Mouse (Mus musculus): ENCODE data around the gene Pltp. TPM values are rescaled to one million over a fixed set of nuclear protein-coding genes. Genes with fewer than 3 reads are reported as not detected.
"Not testable (repeated sequence)": the region's sequence is repeated elsewhere in the genome, so short reads cannot be mapped to it uniquely, and the experiment has no call there.

The Pltp gene
- total RNA-seq, 4 experiments from 2014 or later, result 32.8 to 40.4 (median 35.7) TPM

DNA sequence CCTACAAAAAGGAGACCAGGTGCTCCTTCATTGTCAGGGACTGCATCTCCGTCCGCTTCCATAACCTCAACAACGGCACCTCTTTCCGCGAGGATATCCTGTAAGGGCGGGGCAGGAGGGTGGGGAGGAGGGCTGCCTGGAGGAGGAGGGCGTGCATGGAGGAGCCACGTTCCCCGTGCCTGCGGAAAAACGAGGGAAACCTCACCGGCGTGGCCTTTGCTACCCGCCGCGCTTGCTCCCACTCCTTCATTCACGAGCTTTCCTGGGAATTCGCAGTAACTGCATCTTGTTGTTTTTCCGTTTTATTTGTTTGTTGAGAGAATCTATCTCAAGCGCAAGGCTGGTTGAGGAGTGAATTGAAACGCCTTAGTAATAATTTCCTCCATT, 52.2 kb downstream of the Pltp start:
- no peak for DNase-seq (ENCODE audit: low spot score)

DNA sequence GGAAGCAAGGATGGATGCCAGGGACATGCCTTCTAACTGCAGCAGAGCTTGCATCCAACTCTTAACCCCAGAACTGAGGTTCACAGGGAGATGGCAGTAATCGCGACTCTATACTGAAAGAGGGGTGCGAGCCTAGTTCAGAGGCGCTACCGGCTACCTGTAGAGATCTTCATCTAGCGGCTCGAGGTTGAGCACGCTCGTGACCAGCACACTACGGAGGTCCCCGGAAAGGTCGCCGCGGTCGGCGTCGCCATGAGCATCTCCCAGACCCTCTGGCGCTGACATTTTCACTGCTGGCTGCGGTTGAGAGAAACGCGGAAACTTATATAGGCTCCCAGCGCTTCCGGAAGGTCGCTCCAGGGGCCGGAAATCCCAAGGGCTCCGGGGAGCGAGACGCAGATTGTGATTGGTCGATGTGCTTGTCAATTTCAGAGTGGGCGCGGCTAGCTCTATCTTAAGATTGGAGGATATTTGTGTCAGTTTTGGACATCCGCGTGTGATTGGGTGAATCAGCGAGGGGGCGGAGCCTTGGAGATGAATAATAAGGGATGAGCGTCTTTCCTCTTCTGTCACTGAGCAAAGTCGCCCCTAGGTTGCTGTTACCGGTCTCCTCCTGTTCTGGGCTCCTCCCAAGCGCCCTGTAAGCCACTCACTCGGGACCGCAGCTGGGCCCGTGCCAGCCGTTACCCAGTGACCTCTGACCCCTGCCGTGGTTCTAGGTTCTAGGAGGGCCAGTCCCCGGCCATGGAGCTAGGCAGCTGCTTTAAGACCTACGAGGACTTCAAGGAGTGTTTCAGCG, 52.8 kb downstream of the Pltp start, which contains the start of the genes Acot8 and Zswim3:
Gene Acot8 (minus strand): TSS at position 350 of the 799 bp plus-strand sequence.
Gene Zswim3 (plus strand): TSS at position 566 of the 799 bp plus-strand sequence.
- peak; percentile 100 for DNase-seq (ENCODE audit: low spot score)

DNA sequence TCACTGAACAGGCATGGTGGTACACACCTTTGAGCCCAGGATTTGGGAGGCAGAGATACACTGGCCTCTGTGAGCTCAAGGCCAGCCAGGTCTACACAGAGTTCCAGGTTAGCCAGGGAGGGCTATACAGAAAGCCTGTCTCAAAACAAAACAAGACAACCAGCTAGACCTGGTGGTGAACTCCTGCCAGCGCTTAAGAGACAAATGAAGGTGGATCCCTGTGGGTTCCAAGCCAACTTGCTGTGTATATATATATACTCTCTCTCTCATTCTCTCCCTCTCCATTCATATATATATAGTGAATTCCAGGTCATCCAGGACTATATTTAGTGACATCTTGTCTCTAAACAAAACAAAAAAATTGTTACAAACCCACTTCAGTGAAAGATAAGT, 53.6 kb downstream of the Pltp start:
- no peak for DNase-seq (ENCODE audit: low spot score)

DNA sequence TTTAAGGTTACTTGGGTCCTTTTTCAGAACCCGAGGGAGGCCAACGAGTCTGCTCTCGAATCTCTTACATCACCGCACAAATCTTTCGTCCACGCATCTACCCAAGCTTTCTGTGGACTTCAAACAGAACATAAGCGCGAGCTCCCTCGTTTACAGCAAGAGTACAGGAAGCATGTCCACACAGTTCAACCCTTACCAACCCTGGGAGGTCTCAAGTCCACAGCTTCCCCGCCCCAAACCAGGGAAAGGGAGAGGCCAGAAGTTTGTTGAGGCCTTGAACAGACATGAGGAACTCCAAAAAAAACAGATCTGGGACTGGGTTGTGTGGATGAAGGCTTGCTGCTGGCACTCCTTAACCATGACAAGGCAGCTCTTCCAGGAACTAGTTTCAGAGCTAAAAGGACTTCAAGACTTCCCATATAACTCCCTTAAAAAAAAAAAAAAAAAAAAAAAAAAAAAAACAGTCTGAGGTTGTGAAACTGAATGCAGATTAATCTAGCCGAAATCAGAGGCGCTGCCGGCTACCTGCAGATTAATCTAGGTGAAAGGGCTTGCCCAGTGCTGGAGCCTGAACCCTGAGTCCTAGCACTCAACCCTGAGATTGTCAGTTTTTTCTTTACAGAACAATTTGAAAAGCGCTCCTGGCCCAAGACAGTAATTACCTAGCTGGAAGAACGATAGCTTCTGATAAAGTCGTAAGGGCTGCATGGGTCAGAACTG, 54.1 kb downstream of the Pltp start:
- no peak for DNase-seq (ENCODE audit: low spot score)

DNA sequence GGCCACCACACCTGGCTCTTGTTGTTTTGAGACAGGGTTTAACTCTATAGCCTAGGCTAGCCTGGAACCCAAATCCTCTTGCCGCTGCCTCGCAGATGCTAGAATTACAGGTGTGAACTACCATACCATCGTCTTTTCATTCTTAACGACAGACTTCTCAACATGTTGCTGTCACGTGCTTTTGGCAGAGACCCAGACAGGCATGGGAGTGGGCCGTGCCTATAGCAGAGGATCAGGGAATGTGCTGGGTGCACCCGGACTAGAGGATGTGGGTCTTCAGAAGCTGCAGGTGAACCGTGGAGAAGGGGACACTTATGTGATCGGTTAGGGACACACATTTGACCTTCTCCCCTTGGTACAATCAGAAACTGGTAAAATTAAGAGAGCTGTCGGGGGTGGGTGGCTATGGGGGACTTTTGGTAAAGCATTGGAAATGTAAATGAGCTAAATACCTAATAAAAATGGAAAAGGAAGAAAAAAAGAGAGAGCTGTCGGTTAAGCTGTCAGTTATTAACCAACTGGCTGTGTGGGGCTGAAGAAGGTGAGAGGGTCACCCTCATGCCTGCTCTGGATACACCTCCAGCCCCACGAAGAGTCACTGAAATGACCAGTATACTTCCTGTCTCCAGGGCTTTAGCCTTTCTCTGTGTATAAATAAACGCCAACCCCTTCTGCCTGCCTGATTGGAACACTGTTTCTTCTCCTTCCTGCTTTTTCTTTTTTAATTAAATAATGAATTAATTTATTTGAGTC, 57.1 kb downstream of the Pltp start:
- DNase-seq (ENCODE audit: low spot score), result no peak

DNA sequence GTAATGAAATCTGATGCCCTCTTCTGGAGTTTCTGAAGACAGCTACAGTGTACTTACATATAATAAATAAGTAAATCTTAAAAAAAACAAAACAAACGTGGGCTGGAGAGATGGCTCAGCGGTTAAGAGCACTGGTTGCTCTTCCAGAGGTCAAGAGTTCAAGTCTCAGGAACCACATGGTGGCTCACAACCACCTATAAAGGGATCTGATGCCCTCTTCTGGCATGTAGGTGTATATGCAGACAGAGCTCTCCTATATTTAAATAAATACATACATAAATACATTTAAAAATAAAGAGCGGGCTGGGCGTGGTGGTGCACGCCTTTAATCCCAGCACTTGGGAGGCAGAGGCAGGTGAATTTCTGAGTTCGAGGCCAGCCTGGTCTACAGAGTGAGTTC, 59.0 kb downstream of the Pltp start:
- not testable (repeated sequence) for DNase-seq (ENCODE audit: low spot score)

DNA sequence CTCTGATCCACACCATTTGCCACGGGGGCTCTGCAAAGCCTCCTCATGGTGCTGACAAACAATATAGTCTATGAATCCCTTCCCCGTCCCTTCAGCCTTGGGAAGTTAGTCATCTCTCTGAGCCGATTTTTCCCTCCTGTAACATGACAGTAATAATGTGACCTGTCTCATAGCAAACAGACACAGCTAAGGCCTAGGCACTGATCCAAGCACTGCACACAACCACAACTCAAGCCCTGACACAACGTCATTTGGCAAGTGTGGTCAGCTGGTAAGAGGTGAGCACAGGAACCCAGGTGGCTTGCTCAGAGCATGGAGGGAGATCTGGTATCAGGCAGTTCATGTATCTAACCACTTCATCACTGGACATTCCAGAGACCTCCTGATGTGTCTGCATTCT, 61.6 kb downstream of the Pltp start:
- no peak for DNase-seq (ENCODE audit: low spot score)

DNA sequence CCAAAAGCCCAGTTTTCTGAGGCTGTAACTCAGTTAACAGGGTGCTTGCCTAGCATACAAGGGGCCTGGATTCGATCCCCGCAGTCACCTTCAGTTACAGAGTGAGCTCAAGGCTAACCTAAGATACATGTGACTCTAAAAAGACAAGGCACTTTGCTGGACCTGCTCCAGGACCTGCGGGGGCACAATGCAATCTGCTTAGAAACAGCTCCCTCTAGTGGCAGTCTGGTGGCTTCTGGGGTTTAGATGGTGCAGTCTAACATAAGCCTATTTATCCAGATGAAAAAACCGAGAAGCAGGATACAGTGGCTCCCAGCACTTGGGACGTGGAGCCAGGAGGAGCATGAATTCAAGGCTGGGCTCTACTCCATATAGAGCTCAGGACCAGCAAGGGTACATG, 63.2 kb downstream of the Pltp start:
- peak; percentile 82 for DNase-seq (ENCODE audit: low spot score)

DNA sequence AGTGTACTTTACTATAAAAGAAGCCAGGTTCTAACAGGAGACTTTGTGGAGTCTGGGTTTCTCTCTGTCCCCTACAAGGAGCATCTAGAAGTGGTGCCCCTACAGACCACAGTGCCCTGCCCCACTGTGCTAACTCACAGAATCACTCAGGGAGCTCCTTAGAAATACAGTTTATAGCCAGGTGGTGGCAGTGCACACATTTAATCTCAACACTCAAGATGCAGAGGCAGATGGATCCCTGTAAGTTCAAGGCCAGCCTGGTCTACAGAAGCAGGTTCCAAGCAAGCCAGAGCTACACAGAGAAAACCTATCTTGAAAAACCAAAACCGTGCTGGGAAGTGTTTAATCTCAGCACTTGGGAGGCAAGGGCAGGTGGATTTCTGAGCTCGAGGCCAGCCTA, 63.7 kb downstream of the Pltp start:
- DNase-seq (ENCODE audit: low spot score), result no peak

DNA sequence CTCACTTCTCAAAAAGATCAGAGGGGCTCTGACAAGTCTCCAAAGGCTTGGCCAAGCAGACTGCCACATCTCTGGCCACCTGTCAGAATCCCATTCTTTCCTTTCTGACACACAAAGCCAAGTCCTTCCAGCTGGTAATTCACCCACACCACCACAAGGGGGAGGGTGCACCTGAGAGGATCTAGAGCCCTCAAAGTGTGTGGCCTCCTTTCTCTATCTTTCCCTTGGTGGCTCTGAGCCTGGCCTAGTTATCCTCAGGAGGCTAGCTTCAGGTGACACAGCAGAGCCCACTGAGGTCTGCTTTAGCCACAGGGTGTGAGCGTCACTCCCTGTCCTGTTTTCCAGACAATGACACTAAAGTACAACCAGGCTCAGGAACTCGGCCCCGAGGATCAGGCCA, 64.3 kb downstream of the Pltp start:
- peak; percentile 45 for DNase-seq (ENCODE audit: low spot score)

DNA sequence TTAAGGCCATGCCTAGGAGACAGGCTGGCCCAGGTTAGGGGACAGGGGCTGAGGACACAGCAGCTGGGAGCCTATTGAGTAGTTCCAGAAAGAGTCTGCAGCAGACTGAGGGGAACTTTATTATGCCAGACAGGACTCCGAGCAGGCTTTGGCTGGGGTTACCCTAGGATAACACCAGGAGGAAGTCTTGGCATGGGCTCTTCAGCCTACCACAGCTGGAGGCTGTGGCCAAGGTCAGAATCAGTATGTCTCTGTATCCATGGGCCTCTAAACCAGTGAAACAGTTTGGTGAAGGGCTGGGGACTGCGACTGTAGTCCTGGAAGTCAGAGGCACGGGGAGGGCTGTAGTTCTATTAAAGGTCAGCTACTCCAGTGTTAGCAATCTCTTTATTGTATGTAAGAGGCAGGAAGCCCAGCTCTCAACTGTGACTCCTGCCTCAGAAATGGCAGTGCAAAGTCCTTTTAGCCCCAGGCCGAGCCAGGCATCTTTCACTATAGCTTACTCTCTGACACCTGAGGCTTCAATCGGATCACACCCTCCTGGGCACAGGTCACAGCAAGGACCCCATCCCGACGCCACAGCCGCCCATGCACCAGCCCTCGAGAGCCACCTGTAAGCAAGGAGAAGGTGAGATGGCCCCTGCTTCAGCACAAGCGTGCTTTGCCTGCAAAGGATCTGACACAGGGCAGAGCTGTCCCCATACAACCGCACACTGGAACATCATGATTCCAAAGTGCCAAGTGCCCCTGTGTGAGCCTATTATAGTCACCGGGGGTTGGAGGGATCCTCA, 64.9 kb downstream of the Pltp start:
- DNase-seq (ENCODE audit: low spot score), result no peak

DNA sequence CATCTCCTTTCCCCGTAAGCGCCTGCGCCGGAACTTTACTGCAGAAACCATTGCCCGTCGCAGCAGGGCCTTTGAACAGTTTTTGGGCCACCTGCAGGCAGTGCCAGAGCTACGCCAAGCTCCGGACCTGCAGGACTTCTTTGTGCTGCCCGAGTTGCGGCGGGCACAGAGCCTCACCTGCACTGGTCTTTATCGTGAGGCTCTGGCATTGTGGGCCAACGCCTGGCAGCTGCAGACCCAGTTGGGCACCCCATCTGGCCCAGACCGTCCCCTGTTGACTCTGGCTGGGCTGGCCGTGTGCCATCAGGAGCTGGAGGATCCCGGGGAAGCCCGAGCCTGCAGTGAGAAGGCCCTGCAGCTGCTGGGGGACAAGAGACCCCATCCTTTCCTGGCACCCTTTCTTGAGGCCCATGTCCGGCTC, 65.7 kb downstream of the Pltp start:
- DNase-seq (ENCODE audit: low spot score), result no peak

DNA sequence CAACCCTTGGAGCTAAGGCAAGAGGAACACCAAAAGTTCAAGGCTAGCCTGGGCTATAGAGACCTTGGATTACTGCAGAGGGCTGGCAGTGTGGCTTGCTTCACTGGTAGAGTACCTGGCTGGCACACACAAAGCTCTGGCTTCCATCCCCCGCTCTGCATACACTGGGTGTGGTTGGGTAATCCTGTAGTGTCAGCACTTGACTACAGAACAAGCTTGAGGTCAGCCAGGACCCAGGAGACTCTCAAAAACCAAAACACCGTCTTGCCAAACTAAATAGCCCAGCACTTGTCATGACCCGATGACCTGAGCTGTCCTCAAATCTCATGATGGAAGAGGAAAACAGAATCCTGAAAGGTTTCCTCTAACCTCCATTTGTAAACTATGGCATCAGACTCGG, 67.1 kb downstream of the Pltp start:
- no peak for DNase-seq (ENCODE audit: low spot score)

Other genes starting within 250 kb of the Pltp start
- gene Wfdc6b, start 244.2 kb downstream of the Pltp start, total RNA-seq (2022), result not detected
- gene Wfdc8, start 244.1 kb downstream of the Pltp start, total RNA-seq (2022), result not detected
- not detected for gene Wfdc16, start 218.9 kb downstream of the Pltp start, total RNA-seq (2022)
- not detected for gene Wfdc10, start 201.7 kb downstream of the Pltp start, total RNA-seq (2022)
- not detected for gene Wfdc9, start 201.1 kb downstream of the Pltp start, total RNA-seq (2022)
- not detected for gene Wfdc11, start 183.6 kb downstream of the Pltp start, total RNA-seq (2022)
- under 1 TPM in 1 of 4 experiments, not detected in 3; 0.24 TPM for gene Wfdc13, start 172.6 kb downstream of the Pltp start, total RNA-seq (2022)
- not detected for gene Spint4, start 159.2 kb downstream of the Pltp start, total RNA-seq (2022)
- gene Spint5, start 142.4 kb downstream of the Pltp start, total RNA-seq (2022), result not detected
- gene Wfdc3, start 111.8 kb downstream of the Pltp start, total RNA-seq (2022), result under 1 TPM in 2 of 4 experiments, not detected in 2; 0.30 to 0.83 TPM
- 10 to 100 TPM; 20.4 to 28.2 (median 26.9) TPM for gene Dnttip1, start 111.7 kb downstream of the Pltp start, total RNA-seq (2022)
- gene Ube2c, start 87.8 kb downstream of the Pltp start, total RNA-seq (2022), result 1 to 10 TPM in 2 of 4 experiments, under 1 TPM in 2; 0.47 to 2.7 (median 1.4) TPM
- gene Tnnc2, start 77.7 kb downstream of the Pltp start, total RNA-seq (2022), result 1 to 10 TPM; 2.9 to 7.2 (median 3.1) TPM
- 10 to 100 TPM; 23.1 to 24.9 (median 23.5) TPM for gene Snx21, start 71.9 kb downstream of the Pltp start, total RNA-seq (2022)
- 10 to 100 TPM; 12.3 to 13.3 (median 12.6) TPM for gene Acot8, start 52.8 kb downstream of the Pltp start, total RNA-seq (2022)
- 1 to 10 TPM; 2.2 to 2.7 (median 2.5) TPM for gene Zswim3, start 52.6 kb downstream of the Pltp start, total RNA-seq (2022)
- 1 to 10 TPM; 4.6 to 6.1 (median 5.1) TPM for gene Zswim1, start 35.0 kb downstream of the Pltp start, total RNA-seq (2022)
- gene Spata25, start 29.2 kb downstream of the Pltp start, total RNA-seq (2022), result 1 to 10 TPM in 1 of 4 experiments, under 1 TPM in 2, not detected in 1; 0.66 to 1.2 (median 0.80) TPM
- 100 to 1,000 TPM in 3 of 4 experiments, 10 to 100 TPM in 1; 94.7 to 106 (median 103) TPM for gene Ctsa, start 24.8 kb downstream of the Pltp start, total RNA-seq (2022)
- gene Neurl2, start 24.3 kb downstream of the Pltp start, total RNA-seq (2022), result 10 to 100 TPM; 53.8 to 59.3 (median 58.1) TPM
- gene Pcif1, start 21.6 kb upstream of the Pltp start, total RNA-seq (2022), result 10 to 100 TPM; 23.3 to 34.7 (median 33.0) TPM
- gene Zfp335, start 54.0 kb upstream of the Pltp start, total RNA-seq (2022), result 1 to 10 TPM; 7.6 to 8.5 (median 8.2) TPM
- 1 to 10 TPM in 2 of 4 experiments, under 1 TPM in 2; 0.84 to 1.2 (median 0.98) TPM for gene Mmp9, start 83.1 kb upstream of the Pltp start, total RNA-seq (2022)
- gene Slc12a5, start 103.1 kb upstream of the Pltp start, total RNA-seq (2022), result 1 to 10 TPM; 1.2 to 4.2 (median 2.8) TPM
- 10 to 100 TPM; 15.2 to 18.9 (median 18.6) TPM for gene Ncoa5, start 177.2 kb upstream of the Pltp start, total RNA-seq (2022)
- gene Cd40, start 197.9 kb upstream of the Pltp start, total RNA-seq (2022), result 1 to 10 TPM; 1.6 to 2.4 (median 1.9) TPM
- not detected for gene 1700025C18Rik, start 233.0 kb upstream of the Pltp start, total RNA-seq (2022)